12 mouse cellular contexts compared by ENCODE assay signal in the genomic region with DNA sequence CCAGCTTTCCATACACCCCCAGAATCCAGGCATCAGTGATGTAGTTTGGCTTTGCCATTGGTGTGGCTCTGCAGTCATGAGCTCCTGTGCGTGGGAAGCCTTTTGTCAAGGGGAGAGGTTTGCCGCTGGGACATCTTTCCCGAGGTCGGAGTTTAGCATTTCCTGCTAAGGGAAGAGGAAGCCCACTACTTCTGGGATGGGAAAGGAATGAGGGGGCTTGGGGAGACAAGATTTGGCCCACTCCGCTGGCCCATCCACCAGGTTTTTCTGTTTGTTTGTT.
"Had no signal": no experiment of that assay in that cellular context is flagged by ENCODE, and none has a peak within 500 bp of the region (broad histone marks: within the 10 kb centered on the region; RNA-seq: fewer than 3 reads in every experiment).

No protein-coding gene starts in this region.

- H3K9ac ChIP-seq: kidney, embryonic 15.5 days; liver, embryonic 14.5 days; liver, postnatal 0 days; lung, embryonic 14.5 days; midbrain, embryonic 13.5 days had no signal

- ATAC-seq: liver, postnatal 0 days; lung, postnatal 0 days; midbrain, embryonic 13.5 days had no signal

- H3K4me2 ChIP-seq: kidney, embryonic 15.5 days; liver, embryonic 11.5 days; lung, embryonic 14.5 days; midbrain, embryonic 13.5 days had no signal

- H3K27me3 ChIP-seq: kidney, embryonic 15.5 days; midbrain, embryonic 13.5 days had no signal

- H3K27ac ChIP-seq: kidney, embryonic 15.5 days; liver, embryonic 14.5 days; macrophage; midbrain, embryonic 13.5 days had no signal

- H3K36me3 ChIP-seq: kidney, embryonic 15.5 days; midbrain, embryonic 13.5 days had no signal

- DNase-seq: kidney, adult 8-10 months; kidney, postnatal 10 days; kidney, postnatal 4 days; liver, postnatal 0 days; lung, embryonic 14.5 days; thymus, postnatal 25 days had no signal

- H3K4me1 ChIP-seq: midbrain, embryonic 13.5 days had no signal

- H3K9me3 ChIP-seq: kidney, embryonic 15.5 days; midbrain, embryonic 13.5 days had no signal

- H3K4me3 ChIP-seq: kidney, embryonic 15.5 days; midbrain, embryonic 13.5 days had no signal
